Comparison of ENCODE assay signal across 8 mouse cellular contexts in genomic region chr4:152038985-152039830, GRCm38 (mm10). TPM values are rescaled to one million over a fixed set of nuclear protein-coding genes. Genes with fewer than 3 reads are reported as not detected.
DNase-seq lines count a peak whose midpoint lies in the region; ATAC-seq and TF ChIP-seq lines count a peak whose summit lies in the region.

TSS of gene Nol9 (plus strand) at chr4:152039321.

- TF ChIP-seq POLR2A in brain, embryonic 14.5 days (IDR thresholded peaks at IDR 0.05; ENCODE audit: borderline replicate concordance, extremely low read depth, insufficient read depth, insufficient read length, poor library complexity, severe bottlenecking) = peak; percentile 60; the same call in 1 of the 2 replicates

- peak; percentile 89 for ATAC-seq in heart, embryonic 12.5 days (ENCODE audit: insufficient number of reproducible peaks, low FRiP score)
- peak; percentile 87 for ATAC-seq in kidney, postnatal 0 days (replicated peaks; ENCODE audit: low FRiP score, low read depth)
- ATAC-seq in liver, embryonic 11.5 days (replicated peaks; ENCODE audit: low FRiP score) = peak; percentile 84
- ATAC-seq in stomach, embryonic 14.5 days (ENCODE audit: insufficient number of reproducible peaks, insufficient read depth, low FRiP score, low read depth) = peak; percentile 89

- H3K9me3 ChIP-seq in erythroblast, embryonic 14.5 days (ENCODE audit: control insufficient read depth, low read length) = no peaks in the 10 kb centered on the region
- H3K9me3 ChIP-seq in heart, embryonic 12.5 days (replicated peaks) = no peaks in the 10 kb centered on the region
- H3K9me3 ChIP-seq in kidney, postnatal 0 days (replicated peaks; ENCODE audit: low read length) = no peaks in the 10 kb centered on the region
- no peaks in the 10 kb centered on the region for H3K9me3 ChIP-seq in liver, embryonic 11.5 days (ENCODE audit: control insufficient read depth, low read length)
- H3K9me3 ChIP-seq in stomach, embryonic 14.5 days (ENCODE audit: control insufficient read depth, low read depth, low read length) = no peaks in the 10 kb centered on the region

- under 1% methylated on average over 73 of the region's 86 CpGs for WGBS in heart, embryonic 12.5 days
- under 1% methylated on average over 85 of the region's 86 CpGs for WGBS in kidney, postnatal 0 days
- under 1% methylated on average over 67 of the region's 86 CpGs for WGBS in liver, embryonic 11.5 days
- WGBS in stomach, embryonic 14.5 days = under 1% methylated on average over 84 of the region's 86 CpGs

- H3K79me3 ChIP-seq in C2C12 (ENCODE audit: low read depth) = peaks cover 45% of the 10 kb centered on the region

- peak within 1 kb of the TSS; percentile 92 for H3K4me2 ChIP-seq in heart, embryonic 12.5 days
- H3K4me2 ChIP-seq in kidney, postnatal 0 days (ENCODE audit: low read length) = peak within 1 kb of the TSS; percentile 88
- peak within 1 kb of the TSS; percentile 80 for H3K4me2 ChIP-seq in liver, embryonic 11.5 days
- H3K4me2 ChIP-seq in stomach, embryonic 14.5 days (replicated peaks; ENCODE audit: low read depth, low read length) = peak within 1 kb of the TSS; percentile 94

- peaks cover 42% of the 10 kb centered on the region for H3K4me1 ChIP-seq in erythroblast, embryonic 14.5 days (ENCODE audit: control insufficient read depth)
- H3K4me1 ChIP-seq in heart, embryonic 12.5 days (replicated peaks) = peaks cover 9% of the 10 kb centered on the region
- peaks cover 8% of the 10 kb centered on the region; the same call in 1 of the 2 replicates for H3K4me1 ChIP-seq in kidney, postnatal 0 days (replicated peaks; ENCODE audit: insufficient read depth, low read length)
- H3K4me1 ChIP-seq in liver, embryonic 11.5 days (replicated peaks; ENCODE audit: control insufficient read depth, insufficient read depth, low read length) = peaks cover 4% of the 10 kb centered on the region
- peaks cover 8% of the 10 kb centered on the region; the same call in 1 of the 2 replicates for H3K4me1 ChIP-seq in stomach, embryonic 14.5 days (ENCODE audit: control insufficient read depth, insufficient read depth, low read length)

- peaks cover 34% of the 10 kb centered on the region for H3K36me3 ChIP-seq in C2C12 (ENCODE audit: control insufficient read depth, insufficient read depth)
- H3K36me3 ChIP-seq in erythroblast, embryonic 14.5 days (ENCODE audit: control insufficient read depth) = peaks cover 34% of the 10 kb centered on the region
- H3K36me3 ChIP-seq in heart, embryonic 12.5 days = peaks cover 33% of the 10 kb centered on the region
- peaks cover 16% of the 10 kb centered on the region; the same call in 1 of the 2 replicates for H3K36me3 ChIP-seq in kidney, postnatal 0 days (ENCODE audit: insufficient read depth, low read length)
- peaks cover 30% of the 10 kb centered on the region for H3K36me3 ChIP-seq in liver, embryonic 11.5 days (ENCODE audit: control insufficient read depth, insufficient read depth, low read length)
- peaks cover 28% of the 10 kb centered on the region for H3K36me3 ChIP-seq in stomach, embryonic 14.5 days (ENCODE audit: control insufficient read depth, insufficient read depth, low read length)

- DNase-seq in brain, embryonic 14.5 days (ENCODE audit: low read depth) = peak; percentile 96
- peak; percentile 92 for DNase-seq in kidney, postnatal 0 days (ENCODE audit: low spot score)
- DNase-seq in liver, embryonic 11.5 days (ENCODE audit: low spot score) = peak; percentile 94
- peak; percentile 96 for DNase-seq in naive thymus-derived CD4-positive, alpha-beta T cell, adult 2 months (ENCODE audit: low read depth)

- peak within 1 kb of the TSS; percentile 95 for H3K9ac ChIP-seq in heart, embryonic 12.5 days
- H3K9ac ChIP-seq in kidney, postnatal 0 days (ENCODE audit: low read depth, low read length) = peak within 1 kb of the TSS; percentile 79
- peak within 1 kb of the TSS; percentile 96 for H3K9ac ChIP-seq in liver, embryonic 11.5 days (ENCODE audit: low read depth, low read length)
- H3K9ac ChIP-seq in stomach, embryonic 14.5 days (replicated peaks; ENCODE audit: low read depth, low read length) = peak within 1 kb of the TSS; percentile 92

- peak within 1 kb of the TSS; percentile 98 for H3ac ChIP-seq in C2C12 (ENCODE audit: control insufficient read depth, insufficient read length, low read depth)

- no peaks in the 10 kb centered on the region for H3K27me3 ChIP-seq in C2C12 (ENCODE audit: control insufficient read depth, insufficient read depth, insufficient read length)
- H3K27me3 ChIP-seq in erythroblast, embryonic 14.5 days (ENCODE audit: control insufficient read depth) = no peaks in the 10 kb centered on the region
- no peaks in the 10 kb centered on the region for H3K27me3 ChIP-seq in heart, embryonic 12.5 days (replicated peaks)
- H3K27me3 ChIP-seq in kidney, postnatal 0 days (ENCODE audit: insufficient read depth, low read length) = no peaks in the 10 kb centered on the region
- H3K27me3 ChIP-seq in liver, embryonic 11.5 days (replicated peaks; ENCODE audit: control insufficient read depth, insufficient read depth, low read length) = no peaks in the 10 kb centered on the region
- no peaks in the 10 kb centered on the region for H3K27me3 ChIP-seq in stomach, embryonic 14.5 days (ENCODE audit: control insufficient read depth, insufficient read depth, low read length)

- no peak within 1 kb of the TSS for H3K27ac ChIP-seq in heart, embryonic 12.5 days (ENCODE audit: poor library complexity, severe bottlenecking)
- peak within 1 kb of the TSS; percentile 40; the same call in 1 of the 2 replicates for H3K27ac ChIP-seq in kidney, postnatal 0 days
- peak within 1 kb of the TSS; percentile 67 for H3K27ac ChIP-seq in liver, embryonic 11.5 days (ENCODE audit: low read depth, low read length)
- H3K27ac ChIP-seq in stomach, embryonic 14.5 days (ENCODE audit: low read length) = 0 out of 2 replicates have a peak within 1 kb of the TSS, but pooled peaks have one; percentile 4

- peak; percentile 98 for TF ChIP-seq CTCF in C2C12 (IDR thresholded peaks at IDR 0.05; ENCODE audit: control insufficient read depth, insufficient read depth, insufficient read length)
- peak; percentile 99 for TF ChIP-seq CTCF in brain, embryonic 14.5 days (IDR thresholded peaks at IDR 0.05; ENCODE audit: borderline replicate concordance, extremely low read depth, insufficient read depth, insufficient read length)
- TF ChIP-seq CTCF in kidney, postnatal 0 days (IDR thresholded peaks at IDR 0.05; ENCODE audit: low read depth) = peak; percentile 98

- peaks cover 50% of the 10 kb centered on the region for H3K79me2 ChIP-seq in C2C12 (ENCODE audit: control insufficient read depth, insufficient read depth)

- H3K4me3 ChIP-seq in C2C12 (ENCODE audit: insufficient read depth, poor library complexity, severe bottlenecking) = peak within 1 kb of the TSS; percentile 93
- H3K4me3 ChIP-seq in erythroblast, embryonic 14.5 days (replicated peaks) = peak within 1 kb of the TSS; percentile 91
- peak within 1 kb of the TSS; percentile 91 for H3K4me3 ChIP-seq in heart, embryonic 12.5 days
- peak within 1 kb of the TSS; percentile 89 for H3K4me3 ChIP-seq in kidney, postnatal 0 days (replicated peaks; ENCODE audit: low read depth, low read length)
- peak within 1 kb of the TSS; percentile 100 for H3K4me3 ChIP-seq in liver, embryonic 11.5 days (ENCODE audit: low read depth, low read length)
- peak within 1 kb of the TSS; percentile 100 for H3K4me3 ChIP-seq in stomach, embryonic 14.5 days (ENCODE audit: low read depth, low read length)

TF ChIP-seq in C2C12, 6 proteins besides CTCF, POLR2A, EP300 and RAD21:
- TF ChIP-seq MAX (IDR thresholded peaks at IDR 0.05) (no peak), USF1 (IDR thresholded peaks at IDR 0.05; ENCODE audit: low read depth) (no peak), FOSL1 (IDR thresholded peaks at IDR 0.05; ENCODE audit: insufficient read depth, low read length, poor library complexity, severe bottlenecking) (no peak)
TF ChIP-seq in C2C12: peak in this region for 0.

RNA-seq across cellular contexts. Expression of gene Nol9, which starts in this region (rescaled TPM):
- polyA plus RNA-seq in C2C12 (2012; fragmentation: generic; extraction: Trizol) = 39.7 TPM
- polyA plus RNA-seq in brain, embryonic 14.5 days (2012; rRNA removed) = 23.4 and 28.8 TPM in 2 replicates
- polyA plus RNA-seq in erythroblast, embryonic 14.5 days (2012) = 0.72 and 0.87 TPM in 2 replicates
- 23.1 and 25.8 TPM in 2 replicates for polyA plus RNA-seq in heart, embryonic 12.5 days (2016; fragmentation: Nextera tagmentation; extraction: Ambion mirVana)
- polyA plus RNA-seq in kidney, postnatal 0 days (2015; fragmentation: Nextera tagmentation; extraction: Ambion mirVana) = 20.0 and 20.5 TPM in 2 replicates
- polyA plus RNA-seq in liver, embryonic 11.5 days (2014; fragmentation: Nextera tagmentation; extraction: Ambion mirVana) = 53.3 and 59.4 TPM in 2 replicates
- polyA plus RNA-seq in stomach, embryonic 14.5 days (2014; fragmentation: Nextera tagmentation; extraction: Ambion mirVana) = 29.5 and 30.0 TPM in 2 replicates

Comparison
In these comparisons a context has a peak if more than half of its experiments do, and no peak if none do; other contexts are left out.
1. RNA of gene Nol9 (polyA plus RNA-seq): 53.3 to 59.4 TPM in liver, embryonic 11.5 days, 39.7 TPM in C2C12 (single experiment), 29.5 to 30.0 TPM in stomach, embryonic 14.5 days, 23.4 to 28.8 TPM in brain, embryonic 14.5 days, 23.1 to 25.8 TPM in heart, embryonic 12.5 days and 20.0 to 20.5 TPM in kidney, postnatal 0 days; 0.72 to 0.87 TPM in erythroblast, embryonic 14.5 days; every median in the first group is over 10 times any median in the second.
2. Peak in every context shown above with its lines, with median percentiles within 50 percentile points of each other: H3K4me3 ChIP-seq, CTCF ChIP-seq, DNase-seq, ATAC-seq, H3K4me2 ChIP-seq and H3K9ac ChIP-seq.